Mouse (Mus musculus) forebrain, embryonic 15.5 days (tissue): ENCODE results near the gene Cdh18. TPM values are rescaled to one million over a fixed set of nuclear protein-coding genes. Genes with fewer than 3 reads are reported as not detected.
"Not testable (repeated sequence)": the region's sequence is repeated elsewhere in the genome, so short reads cannot be mapped to it uniquely, and the experiment has no call there.

ENCODE experiments used
- ATAC-seq: fragments of 200-750 bp; cut with Nextera tagmentation; replicated peaks from 2 replicates; pipeline ENCODE4 v1.8.0; 2017; ENCODE audit warnings: mild to moderate bottlenecking, moderate TSS enrichment, moderate library complexity
- H3K27ac ChIP-seq: fragments of 300-500 bp; sonication (generic); replicated peaks from 2 replicates; pipeline ENCODE4 v1.5.1; 2015; ENCODE audit warnings: mild to moderate bottlenecking, inconsistent platforms
- H3K27me3 ChIP-seq: fragments of 300-500 bp; sonication (generic); 2 replicates; pipeline ENCODE4 v1.6.1; 2015; ENCODE audit warnings: inconsistent platforms
- H3K36me3 ChIP-seq: fragments of 300-500 bp; sonication (generic); 2 replicates; pipeline ENCODE4 v1.6.1; 2015; ENCODE audit warnings: mild to moderate bottlenecking, inconsistent platforms
- H3K4me1 ChIP-seq: fragments of 300-500 bp; sonication (generic); 2 replicates; pipeline ENCODE4 v1.6.1; 2015; ENCODE audit warnings: inconsistent platforms
- H3K4me2 ChIP-seq: fragments of 300-500 bp; sonication (generic); replicated peaks from 2 replicates; pipeline ENCODE4 v1.6.1; 2015; ENCODE audit warnings: mild to moderate bottlenecking, inconsistent platforms
- H3K4me3 ChIP-seq: fragments of 300-500 bp; sonication (generic); 2 replicates; pipeline ENCODE4 v1.5.1; 2015; ENCODE audit warnings: mild to moderate bottlenecking, inconsistent platforms
- H3K9ac ChIP-seq: fragments of 300-500 bp; sonication (generic); replicated peaks from 2 replicates; pipeline ENCODE4 v1.6.1; 2015; ENCODE audit warnings: mild to moderate bottlenecking, inconsistent platforms
- H3K9me3 ChIP-seq: fragments of 300-500 bp; sonication (generic); 2 replicates; pipeline ENCODE4 v1.6.1; 2016; ENCODE audit warnings: inconsistent platforms
- WGBS: fragments of 180-500 bp; shearing (Covaris S2); methylation state at CpG from one replicate; pipeline ENCODE4 v1.1.7; 2015; ENCODE audit warnings: mixed read lengths; 5-methylcytosine and 5-hydroxymethylcytosine counted together
- polyA plus RNA-seq: library from polyadenylated mRNA; unstranded; fragments of >200 nt; fragmentation: Nextera tagmentation; extraction: Ambion mirVana; gene quantifications from 2 replicates; pipeline ENCODE4 v1.2.1, GENCODE M21; 2015

Gene Cdh18
- polyA plus RNA-seq, 1 experiment from 2014 or later: 3.0 TPM

DNA sequence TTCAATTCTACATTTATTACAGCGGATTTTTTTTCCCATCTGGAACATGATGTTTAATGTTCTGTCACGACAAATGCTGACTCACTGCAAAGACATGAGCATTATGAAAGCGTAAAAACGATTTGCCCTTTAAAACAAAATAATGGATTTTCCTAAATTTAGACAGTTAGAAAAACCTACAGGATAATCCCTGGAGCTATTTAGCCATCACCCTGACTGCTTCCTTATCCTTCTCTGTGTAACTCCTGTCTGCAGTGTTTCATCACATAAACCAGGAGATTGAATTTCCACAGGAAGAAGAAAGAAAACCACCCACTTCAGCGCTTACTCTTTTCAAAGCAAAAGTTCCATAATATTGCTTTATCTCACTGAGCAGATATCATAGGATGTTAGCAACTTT lies 431.3 kb downstream of the Cdh18 start:
- WGBS: 88% methylated on average over 5 of the region's 5 CpGs
- Histone ChIP-seq H3K27me3 (no peaks in the 10 kb centered on the region), H3K27ac (no peak overlapping the region), H3K9me3 (no peaks in the 10 kb centered on the region), H3K4me1 (no peaks in the 10 kb centered on the region), H3K36me3 (no peaks in the 10 kb centered on the region), H3K4me2 (no peak overlapping the region), H3K9ac (no peak overlapping the region), H3K4me3 (no peak overlapping the region)
- no peak for ATAC-seq

DNA sequence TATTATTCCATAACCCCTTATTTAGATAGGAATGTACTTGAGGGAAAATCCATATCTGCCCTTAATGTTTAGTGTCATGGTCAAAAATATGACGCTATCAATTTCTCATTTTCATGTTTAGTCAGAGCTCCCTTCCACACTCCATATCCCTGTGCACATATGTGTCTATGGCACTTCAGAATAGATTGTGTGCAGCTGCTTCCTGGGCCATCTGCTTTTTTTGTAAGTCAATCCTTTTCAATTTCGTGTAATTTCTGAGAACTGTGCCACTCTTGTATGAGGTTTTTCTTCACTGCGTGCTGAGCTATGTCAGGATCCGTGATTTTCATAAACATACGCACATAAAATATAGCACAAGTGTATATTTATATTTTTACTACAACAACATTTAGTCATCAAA lies 435.8 kb downstream of the Cdh18 start:
- no peak for ATAC-seq
- 64% methylated on average over 5 of the region's 5 CpGs for WGBS

DNA sequence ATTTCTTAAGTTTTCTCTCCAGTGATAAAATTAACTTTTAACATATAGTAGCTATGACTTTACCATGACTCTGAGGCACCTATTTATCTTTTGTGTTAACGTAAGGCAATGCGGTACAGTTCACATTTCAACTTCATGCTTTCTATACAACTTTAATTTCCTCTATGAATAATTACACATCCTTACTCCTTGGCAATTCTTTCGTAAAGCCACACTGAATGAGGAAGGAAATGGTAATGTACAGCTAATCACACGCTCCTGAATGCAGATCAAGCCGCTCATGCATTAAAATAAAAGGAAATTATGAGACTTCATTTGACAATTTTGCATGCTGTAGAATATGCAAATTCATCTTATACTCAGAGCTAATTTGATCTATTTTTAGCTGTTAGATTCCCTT lies 467.9 kb downstream of the Cdh18 start:
- ATAC-seq: no peak
- no peak overlapping the region for H3K9ac ChIP-seq
- WGBS: 44% methylated on average over 5 of the region's 5 CpGs
- H3K4me2 ChIP-seq: no peak overlapping the region
- H3K9me3 ChIP-seq: no peaks in the 10 kb centered on the region
- no peaks in the 10 kb centered on the region for H3K36me3 ChIP-seq
- H3K27me3 ChIP-seq: no peaks in the 10 kb centered on the region
- H3K27ac ChIP-seq: no peak overlapping the region
- H3K4me3 ChIP-seq: no peak overlapping the region
- H3K4me1 ChIP-seq: no peaks in the 10 kb centered on the region

More for the DNA sequence above, 435.8 kb downstream of the Cdh18 start:
- Histone ChIP-seq H3K4me1 (no peaks in the 10 kb centered on the region), H3K27ac (no peak overlapping the region), H3K36me3 (no peaks in the 10 kb centered on the region), H3K4me2 (no peak overlapping the region), H3K27me3 (no peaks in the 10 kb centered on the region), H3K4me3 (no peak overlapping the region), H3K9ac (no peak overlapping the region), H3K9me3 (no peaks in the 10 kb centered on the region)

DNA sequence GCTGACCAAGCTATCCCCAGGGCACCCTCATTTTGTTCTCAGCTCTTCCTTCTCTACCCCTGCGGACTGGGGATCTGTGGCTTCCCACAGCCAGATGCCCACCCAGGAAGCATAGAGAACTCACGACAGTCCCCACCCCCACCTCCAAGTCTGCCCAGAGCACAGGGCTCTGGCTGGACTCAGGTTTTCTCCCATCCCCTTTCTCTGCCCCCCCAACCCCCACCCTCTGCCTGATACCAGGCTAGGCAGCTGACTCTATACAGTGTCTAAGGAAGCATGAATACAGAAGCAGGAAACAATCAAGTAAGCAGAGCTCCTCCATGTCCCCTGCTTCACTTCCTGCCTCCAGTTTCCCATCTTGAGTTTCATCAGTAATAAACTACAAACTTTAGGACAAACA lies 472.3 kb downstream of the Cdh18 start:
- H3K9ac ChIP-seq: no peak overlapping the region
- H3K4me2 ChIP-seq: no peak overlapping the region
- no peak for ATAC-seq
- no peaks in the 10 kb centered on the region for H3K4me1 ChIP-seq
- H3K4me3 ChIP-seq: no peak overlapping the region
- H3K36me3 ChIP-seq: no peaks in the 10 kb centered on the region
- no peak overlapping the region for H3K27ac ChIP-seq
- no peaks in the 10 kb centered on the region for H3K9me3 ChIP-seq
- H3K27me3 ChIP-seq: no peaks in the 10 kb centered on the region
- WGBS: 41% methylated on average over 2 of the region's 2 CpGs

DNA sequence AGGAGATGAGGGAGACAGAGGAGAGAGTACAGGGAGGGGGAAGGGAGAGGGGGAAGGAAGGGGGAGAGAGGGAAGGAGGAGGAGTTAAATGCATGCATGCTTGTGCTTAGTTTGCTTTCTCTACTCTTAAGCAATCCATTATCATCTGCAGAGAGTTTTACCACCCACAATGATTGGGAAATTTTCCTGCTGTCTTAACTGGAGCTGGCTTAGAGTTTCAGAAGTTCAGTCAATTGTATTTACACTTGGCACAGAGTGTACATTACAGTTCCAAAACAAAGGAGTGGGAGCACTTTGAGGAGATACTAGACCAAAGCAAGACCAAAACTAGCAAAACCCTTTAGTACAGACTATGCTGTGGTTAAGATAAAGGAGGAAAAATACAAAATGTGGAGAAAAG lies 473.8 kb downstream of the Cdh18 start:
- no peak for ATAC-seq
- Histone ChIP-seq H3K27ac (no peak overlapping the region), H3K4me2 (no peak overlapping the region), H3K27me3 (no peaks in the 10 kb centered on the region), H3K4me3 (no peak overlapping the region), H3K36me3 (no peaks in the 10 kb centered on the region), H3K4me1 (no peaks in the 10 kb centered on the region), H3K9ac (no peak overlapping the region), H3K9me3 (no peaks in the 10 kb centered on the region)

DNA sequence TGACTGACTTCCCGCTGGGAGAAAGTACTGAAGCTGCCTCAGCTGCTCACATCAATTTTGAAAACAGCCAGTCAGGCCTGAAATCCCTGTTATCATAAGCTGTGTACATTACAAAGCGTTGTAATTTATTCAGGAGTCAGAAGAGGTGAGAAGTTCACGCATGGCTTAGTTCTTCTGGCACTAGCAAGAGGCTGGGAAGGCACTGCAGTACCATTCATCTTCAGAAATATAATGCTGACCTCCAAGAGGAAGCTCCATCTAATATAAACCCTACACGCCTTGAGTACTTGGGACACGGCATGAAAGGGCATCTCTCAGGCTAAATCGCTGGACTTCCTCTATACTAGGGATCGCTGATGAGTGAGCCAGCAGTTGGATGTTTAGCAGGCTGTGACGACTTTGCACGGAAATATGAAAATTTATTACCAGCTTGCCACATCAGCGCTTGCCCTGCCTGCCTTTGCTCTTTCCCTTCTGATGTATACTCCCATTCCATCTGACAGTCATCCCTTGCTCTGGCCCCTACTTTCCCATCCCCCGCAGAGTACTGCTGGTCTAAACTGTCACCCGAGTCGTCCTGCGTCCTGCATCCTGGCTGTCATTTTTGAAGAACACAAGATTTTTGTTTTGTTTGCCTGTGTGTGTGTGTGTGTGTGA lies 486.9 kb downstream of the Cdh18 start:
- ATAC-seq: peak; percentile 71
- H3K4me1 ChIP-seq: peaks cover 8% of the 10 kb centered on the region
- no peaks in the 10 kb centered on the region for H3K27me3 ChIP-seq
- H3K36me3 ChIP-seq: no peaks in the 10 kb centered on the region
- H3K9ac ChIP-seq: peak overlapping the region; percentile 47
- H3K9me3 ChIP-seq: no peaks in the 10 kb centered on the region
- peak overlapping the region; percentile 12; the same call in 1 of the 2 replicates for H3K27ac ChIP-seq
- peak overlapping the region; percentile 47 for H3K4me3 ChIP-seq
- 3% methylated on average over 14 of the region's 14 CpGs for WGBS
- H3K4me2 ChIP-seq: peak overlapping the region; percentile 71

DNA sequence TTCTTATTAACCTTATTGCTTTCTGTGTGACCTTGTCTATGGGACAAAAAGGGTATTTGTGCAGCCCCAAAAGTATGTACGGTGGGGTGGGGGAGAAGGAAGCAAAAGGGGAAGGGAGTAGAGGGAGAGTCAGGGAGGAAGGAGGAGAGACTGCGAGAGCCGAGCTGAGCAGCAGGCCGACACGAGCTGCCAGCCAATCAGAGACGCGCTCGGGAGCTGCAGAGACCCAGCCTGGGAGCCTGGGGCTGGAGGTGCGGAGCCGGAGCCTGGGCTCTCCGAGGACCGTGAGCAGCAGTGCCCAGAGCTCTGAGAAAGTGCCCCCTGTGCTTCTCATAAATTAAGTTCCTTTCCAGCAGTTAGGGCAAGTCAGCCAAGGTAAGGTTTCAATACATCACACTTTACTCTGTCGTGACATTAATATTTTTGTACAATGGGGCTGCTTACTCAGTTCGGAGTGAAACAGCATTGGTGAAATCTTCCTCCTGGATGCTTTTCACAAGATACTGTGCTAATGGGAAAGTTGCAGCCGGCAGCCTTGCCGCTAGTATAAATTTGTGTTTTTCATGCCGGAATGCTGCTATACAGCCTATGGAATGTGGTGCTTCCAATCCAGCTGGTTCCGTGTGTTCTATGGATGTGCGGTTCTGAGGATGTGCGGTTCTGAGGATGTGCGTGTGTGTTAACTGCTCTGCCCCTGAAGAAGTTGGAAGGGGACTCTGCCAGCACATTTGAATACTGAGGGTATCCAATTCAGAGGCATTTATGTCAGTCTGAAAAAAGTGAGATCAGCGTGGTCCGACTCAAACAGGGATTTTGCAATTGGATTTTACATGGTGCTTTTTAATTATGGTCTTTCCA lies 487.6 kb downstream of the Cdh18 start:
- Histone ChIP-seq H3K27ac (peak overlapping the region; percentile 12; the same call in 1 of the 2 replicates), H3K4me2 (peak overlapping the region; percentile 71), H3K4me3 (peak overlapping the region; percentile 47), H3K4me1 (peaks cover 8% of the 10 kb centered on the region), H3K9ac (peak overlapping the region; percentile 47), H3K27me3 (no peaks in the 10 kb centered on the region), H3K9me3 (no peaks in the 10 kb centered on the region), H3K36me3 (no peaks in the 10 kb centered on the region)
- peak; percentile 100 for ATAC-seq
- WGBS: 3% methylated on average over 23 of the region's 23 CpGs

DNA sequence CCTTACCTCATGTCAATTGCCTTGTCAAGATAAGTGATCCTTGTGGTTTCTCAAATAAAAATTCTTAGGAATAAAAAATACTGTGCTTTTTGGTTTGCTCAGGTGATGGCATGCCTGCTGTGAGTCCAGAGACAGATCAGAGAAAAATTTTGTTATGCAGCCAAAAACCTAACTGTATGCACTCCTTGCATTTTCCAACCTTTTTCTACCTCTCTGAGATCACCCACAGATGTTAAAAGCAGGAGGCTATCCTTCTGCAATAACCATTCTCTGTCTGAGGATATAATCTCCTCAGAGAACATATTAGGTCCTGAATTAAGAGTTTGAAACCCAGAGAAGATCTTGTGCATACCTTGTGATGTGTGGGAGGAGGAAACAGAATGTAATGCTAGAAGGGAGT lies 488.7 kb downstream of the Cdh18 start:
- no peak for ATAC-seq
- Histone ChIP-seq H3K27me3 (no peaks in the 10 kb centered on the region), H3K4me3 (peak overlapping the region; percentile 47; the same call in 1 of the 2 replicates), H3K36me3 (no peaks in the 10 kb centered on the region), H3K4me1 (peaks cover 8% of the 10 kb centered on the region), H3K9ac (no peak overlapping the region), H3K27ac (no peak overlapping the region), H3K4me2 (no peak overlapping the region), H3K9me3 (no peaks in the 10 kb centered on the region)

DNA sequence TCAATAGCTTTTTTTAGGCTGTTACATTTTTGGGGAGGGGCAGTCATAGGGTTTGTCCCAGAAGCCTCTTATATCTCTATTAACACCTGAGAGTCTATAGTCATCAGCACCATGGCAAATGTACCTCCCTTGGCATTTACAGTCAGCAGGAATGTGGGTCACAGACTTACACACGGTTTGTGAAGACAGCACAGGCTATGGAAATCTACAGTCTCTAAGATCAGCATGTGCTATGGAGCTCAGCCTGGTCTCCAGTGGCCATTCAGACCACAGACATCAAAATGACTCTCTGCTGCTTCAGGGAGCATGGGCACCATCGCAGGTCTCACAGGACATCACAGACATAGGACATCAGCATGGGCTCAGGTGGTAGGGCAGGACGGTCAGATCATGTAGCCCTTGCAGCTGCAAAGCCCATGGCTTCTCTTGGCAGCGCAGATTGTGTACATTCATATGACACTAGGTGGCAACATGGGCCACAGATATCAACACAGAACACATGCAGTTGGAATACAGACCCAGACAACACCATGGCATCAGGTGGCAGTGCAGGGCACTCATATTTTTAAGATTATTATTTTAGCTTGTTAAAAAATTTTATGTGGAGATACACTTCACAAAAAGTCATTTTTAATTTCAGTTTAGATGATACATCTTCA lies 497.4 kb downstream of the Cdh18 start:
- no peaks in the 10 kb centered on the region for H3K4me1 ChIP-seq
- no peak overlapping the region for H3K4me2 ChIP-seq
- WGBS: 82% methylated on average over 4 of the region's 4 CpGs
- no peak overlapping the region for H3K4me3 ChIP-seq
- H3K27me3 ChIP-seq: no peaks in the 10 kb centered on the region
- H3K27ac ChIP-seq: no peak overlapping the region
- H3K9me3 ChIP-seq: no peaks in the 10 kb centered on the region
- no peak overlapping the region for H3K9ac ChIP-seq
- H3K36me3 ChIP-seq: no peaks in the 10 kb centered on the region
- no peak for ATAC-seq

DNA sequence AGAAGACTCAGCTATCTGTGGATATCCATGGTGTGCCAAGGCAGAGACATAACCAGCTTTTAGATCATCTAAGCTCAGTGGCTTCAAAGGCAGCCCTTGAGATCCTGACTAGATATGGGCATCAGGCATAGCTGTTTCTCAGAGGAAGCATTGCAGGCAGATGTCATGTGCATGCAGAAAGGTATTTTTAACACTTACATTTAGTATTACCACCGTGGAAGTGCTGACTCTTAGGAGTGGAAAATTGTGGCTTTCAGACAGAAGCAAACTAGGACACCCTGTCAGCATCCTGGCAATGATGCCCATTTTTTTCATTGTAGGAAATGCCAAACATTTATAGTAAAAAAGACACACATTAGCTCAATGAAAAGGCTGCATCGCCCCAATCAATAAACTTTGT lies 503.2 kb downstream of the Cdh18 start:
- Histone ChIP-seq H3K4me1 (no peaks in the 10 kb centered on the region), H3K9me3 (no peaks in the 10 kb centered on the region), H3K36me3 (no peaks in the 10 kb centered on the region), H3K27me3 (no peaks in the 10 kb centered on the region), H3K4me3 (no peak overlapping the region), H3K4me2 (no peak overlapping the region), H3K9ac (no peak overlapping the region), H3K27ac (no peak overlapping the region)
- 67% methylated on average over 2 of the region's 2 CpGs for WGBS
- ATAC-seq: no peak

DNA sequence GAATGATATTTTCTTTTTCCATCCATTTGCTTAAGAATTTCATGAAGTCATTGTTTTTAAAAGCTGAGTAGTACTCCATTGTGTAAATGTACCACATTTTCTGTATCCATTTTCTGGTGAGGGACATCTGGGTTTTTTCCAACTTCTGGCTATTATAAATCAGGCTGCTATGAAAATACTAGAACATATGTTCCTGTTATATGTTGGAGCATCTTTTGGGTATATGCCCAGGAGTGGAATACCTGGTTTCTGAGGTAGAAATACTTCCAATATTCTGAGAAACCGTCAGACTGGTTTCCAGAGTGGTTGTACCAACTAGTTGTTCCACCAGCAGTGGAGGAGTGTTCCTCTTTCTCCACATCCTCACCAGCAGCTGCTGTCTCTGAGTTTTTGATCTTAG lies 536.5 kb downstream of the Cdh18 start:
- H3K9me3 ChIP-seq, H3K4me3 ChIP-seq, H3K4me1 ChIP-seq, H3K4me2 ChIP-seq, H3K9ac ChIP-seq, H3K27me3 ChIP-seq, H3K27ac ChIP-seq, H3K36me3 ChIP-seq, ATAC-seq: not testable (repeated sequence)
- 90% methylated on average over 1 of the region's 1 CpGs for WGBS

DNA sequence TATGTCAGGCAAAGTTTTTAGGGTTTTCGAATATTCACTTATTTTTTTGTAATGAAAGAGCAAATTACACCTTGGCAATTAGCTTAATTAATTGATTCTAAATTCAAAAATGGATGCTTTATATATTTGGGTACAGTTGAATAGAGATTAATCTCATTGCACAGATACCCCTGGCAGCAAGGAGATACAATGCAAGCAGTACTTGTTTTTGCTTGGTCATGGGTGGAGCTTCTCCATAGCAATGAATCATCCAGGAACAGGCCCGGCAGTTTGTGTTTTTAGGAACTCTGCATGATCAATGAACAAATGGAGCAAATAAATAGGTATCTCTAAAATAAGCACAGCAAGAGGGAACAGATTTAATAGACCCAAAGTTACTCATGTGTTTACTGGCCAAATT lies 538.7 kb downstream of the Cdh18 start:
- WGBS: 86% methylated on average over 2 of the region's 2 CpGs
- H3K27me3 ChIP-seq: no peaks in the 10 kb centered on the region
- no peaks in the 10 kb centered on the region for H3K36me3 ChIP-seq
- H3K4me2 ChIP-seq: no peak overlapping the region
- no peaks in the 10 kb centered on the region for H3K4me1 ChIP-seq
- H3K27ac ChIP-seq: no peak overlapping the region
- H3K9ac ChIP-seq: no peak overlapping the region
- no peak overlapping the region for H3K4me3 ChIP-seq
- no peak for ATAC-seq
- H3K9me3 ChIP-seq: no peaks in the 10 kb centered on the region
